Mouse (Mus musculus) frontal cortex, postnatal 25 days (tissue): Measurements from ENCODE around the gene Pou5f1.
"Not testable (repeated sequence)": the region's sequence is repeated elsewhere in the genome, so short reads cannot be mapped to it uniquely, and the experiment has no call there.

Source experiments
- DNase-seq, 2 experiments: peaks; one replicate each; pipeline ENCODE4 v3.0.0; 2022; ENCODE audit warnings: low spot score in 2 of 2

The Pou5f1 gene

DNA sequence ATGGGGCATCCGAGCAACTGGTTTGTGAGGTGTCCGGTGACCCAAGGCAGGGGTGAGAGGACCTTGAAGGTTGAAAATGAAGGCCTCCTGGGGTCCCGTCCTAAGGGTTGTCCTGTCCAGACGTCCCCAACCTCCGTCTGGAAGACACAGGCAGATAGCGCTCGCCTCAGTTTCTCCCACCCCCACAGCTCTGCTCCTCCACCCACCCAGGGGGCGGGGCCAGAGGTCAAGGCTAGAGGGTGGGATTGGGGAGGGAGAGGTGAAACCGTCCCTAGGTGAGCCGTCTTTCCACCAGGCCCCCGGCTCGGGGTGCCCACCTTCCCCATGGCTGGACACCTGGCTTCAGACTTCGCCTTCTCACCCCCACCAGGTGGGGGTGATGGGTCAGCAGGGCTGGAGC lies at the start of gene Pou5f1:
Gene Pou5f1 (plus strand): TSS at position 243 of the 400 bp plus-strand sequence.
- DNase-seq, result no peak

DNA sequence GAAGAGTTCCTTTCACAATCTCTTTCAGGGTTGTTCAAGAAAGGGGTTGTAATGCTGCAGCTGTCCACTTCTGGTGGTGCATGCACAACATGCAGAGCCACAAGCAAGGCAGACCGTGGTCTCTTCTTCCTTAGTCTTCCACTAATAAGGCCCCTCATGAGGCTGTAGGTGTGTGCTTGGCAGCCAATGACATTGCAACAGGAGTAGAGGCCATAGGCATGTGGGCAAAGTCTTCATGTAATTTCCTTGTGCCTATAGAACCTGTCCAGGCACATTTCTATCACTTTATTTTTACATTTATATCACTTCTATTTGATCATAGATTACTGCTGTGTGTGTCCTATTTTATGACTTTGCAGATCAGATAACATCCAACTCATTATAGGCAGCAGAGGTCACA lies 47.6 kb upstream of the Pou5f1 start:
- DNase-seq, result not testable (repeated sequence)

DNA sequence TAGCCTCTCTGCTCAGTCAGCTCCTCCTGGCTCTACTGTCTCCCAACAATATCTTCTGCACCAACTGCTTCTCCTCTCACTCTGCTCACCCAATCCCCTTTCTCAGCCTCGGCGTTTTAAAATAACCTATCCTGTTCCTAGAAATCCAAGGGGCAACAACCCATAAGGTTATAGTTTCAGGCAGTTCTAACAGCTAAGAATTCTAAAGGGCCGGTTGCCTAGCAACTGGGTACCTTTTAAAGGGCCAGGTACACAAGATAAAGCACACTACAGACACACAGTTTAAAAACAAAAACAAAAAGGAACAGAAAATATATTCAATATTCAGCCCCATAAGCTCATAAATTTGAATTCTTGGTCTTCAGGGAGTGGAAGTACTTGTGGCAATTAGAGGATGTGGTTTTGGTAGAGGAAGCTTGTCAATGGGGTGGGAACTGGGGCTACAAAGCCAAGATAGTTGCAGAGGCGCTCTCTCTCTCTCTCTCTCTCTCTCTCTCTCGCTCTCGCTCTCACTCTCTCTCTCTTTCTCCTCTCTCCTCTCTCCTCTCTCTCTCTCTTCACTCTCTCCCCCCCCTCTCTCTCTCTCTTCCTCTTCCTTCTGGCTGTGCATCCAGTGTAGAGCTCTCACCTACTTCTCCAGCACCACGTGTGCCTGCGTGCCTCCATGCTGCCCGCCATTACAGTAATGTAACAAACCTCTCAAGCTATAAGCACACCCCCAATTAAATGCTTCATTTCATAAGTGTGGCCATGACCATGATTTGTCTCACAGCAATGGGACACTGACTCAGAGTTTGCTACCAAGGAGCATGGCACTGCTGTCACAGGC lies 45.1 kb upstream of the Pou5f1 start:
- not testable (repeated sequence) for DNase-seq

DNA sequence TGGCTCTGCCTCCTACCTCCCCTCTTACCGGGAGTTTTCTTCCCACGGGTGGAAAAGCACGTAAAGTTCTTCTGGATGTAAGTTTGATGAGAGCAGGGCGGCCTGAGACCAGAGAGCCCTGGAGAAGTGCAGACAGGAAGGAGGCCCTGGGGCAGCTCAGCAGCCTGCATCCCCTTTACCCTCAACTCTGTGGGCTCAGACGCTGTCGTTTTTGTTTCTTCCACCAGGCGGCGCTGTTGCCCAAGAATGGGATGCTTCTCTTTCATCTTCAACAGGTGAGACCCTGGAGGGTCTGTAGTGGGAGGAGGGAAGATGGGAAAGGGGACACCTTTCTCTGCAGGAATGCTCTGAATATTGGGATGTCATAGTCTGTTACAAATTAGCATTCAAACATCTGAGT lies 40.2 kb upstream of the Pou5f1 start:
- not testable (repeated sequence) for DNase-seq

DNA sequence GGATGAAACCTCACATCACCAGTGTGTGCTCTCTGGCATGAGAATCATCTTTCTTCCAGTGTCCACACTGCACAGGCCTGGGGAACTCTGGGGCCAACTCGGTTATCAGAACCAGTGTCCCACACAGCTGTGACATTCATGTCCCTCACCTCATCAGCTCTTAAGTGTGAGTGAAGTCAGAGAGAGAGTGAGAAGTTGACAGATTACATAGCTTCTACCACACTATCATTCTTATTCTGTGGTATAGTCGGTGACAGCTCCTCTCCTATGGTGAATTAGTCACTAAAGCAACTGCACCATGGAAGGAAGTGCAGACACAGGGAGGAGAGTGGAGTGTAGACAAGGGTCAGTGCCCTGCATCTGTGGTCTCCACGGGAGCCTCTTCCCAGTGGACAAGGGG lies 36.9 kb upstream of the Pou5f1 start:
- DNase-seq, result not testable (repeated sequence)

DNA sequence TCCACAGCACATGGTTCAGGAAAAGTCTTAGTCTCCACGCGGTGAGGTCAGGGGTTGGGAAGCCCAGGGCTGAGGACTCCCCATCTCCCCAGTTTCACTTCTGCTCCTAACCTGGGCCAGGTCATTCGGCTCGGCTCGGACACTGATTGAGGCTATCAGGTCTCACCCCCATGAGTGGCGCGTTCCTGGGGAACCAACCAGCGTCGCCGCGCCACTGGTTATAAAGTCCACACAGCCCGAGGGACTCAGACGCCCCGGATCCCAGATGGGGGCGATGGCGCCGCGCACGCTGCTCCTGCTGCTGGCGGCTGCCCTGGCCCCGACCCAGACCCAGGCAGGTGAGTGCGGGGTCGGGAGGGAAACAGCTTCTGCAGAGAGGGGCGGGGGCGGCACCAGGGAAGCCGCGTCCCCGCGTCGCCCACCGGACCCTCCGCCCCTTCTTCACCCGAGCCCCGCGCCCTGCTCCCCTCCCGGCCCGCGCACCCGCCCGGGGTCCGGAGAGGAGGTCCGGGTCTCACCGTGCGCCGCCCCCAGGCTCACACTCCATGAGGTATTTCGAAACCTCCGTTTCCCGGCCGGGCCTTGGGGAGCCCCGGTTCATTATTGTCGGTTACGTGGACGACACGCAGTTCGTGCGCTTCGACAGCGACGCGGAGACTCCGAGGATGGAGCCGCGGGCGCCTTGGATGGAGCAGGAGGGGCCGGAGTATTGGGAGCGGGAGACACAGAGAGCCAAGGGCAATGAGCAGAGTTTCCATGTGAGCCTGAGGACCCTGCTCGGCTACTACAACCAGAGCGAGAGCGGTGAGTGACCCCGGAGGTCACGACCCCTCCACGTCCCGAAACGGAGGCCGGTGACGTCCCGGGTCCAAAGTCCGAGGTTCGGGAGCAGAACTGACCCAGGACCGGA lies 35.7 kb upstream of the Pou5f1 start, which contains the start of gene H2-Q10:
Gene H2-Q10 (plus strand): TSS at position 248 of the 910 bp plus-strand sequence.
- no peak for DNase-seq

DNA sequence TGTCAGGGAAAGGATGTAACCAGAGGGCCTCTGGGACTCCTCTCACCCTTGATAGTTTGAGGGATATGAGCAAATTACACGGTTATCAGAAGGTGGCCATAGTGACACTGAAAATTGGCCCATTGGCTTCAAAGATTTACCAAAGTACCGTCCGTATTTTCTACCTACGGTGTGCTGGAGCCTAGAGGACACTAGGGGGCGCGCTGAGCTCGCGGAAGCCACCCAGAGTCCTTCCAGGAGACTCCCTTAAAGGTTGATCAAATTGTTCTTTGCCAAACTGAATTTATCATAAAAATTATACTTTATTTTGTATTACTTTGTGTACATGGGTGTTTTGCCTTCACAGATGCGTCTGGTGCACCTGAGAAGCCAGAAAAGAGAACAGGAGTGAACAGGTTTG lies 21.8 kb upstream of the Pou5f1 start:
- DNase-seq, result peak; percentile 28 to 48

DNA sequence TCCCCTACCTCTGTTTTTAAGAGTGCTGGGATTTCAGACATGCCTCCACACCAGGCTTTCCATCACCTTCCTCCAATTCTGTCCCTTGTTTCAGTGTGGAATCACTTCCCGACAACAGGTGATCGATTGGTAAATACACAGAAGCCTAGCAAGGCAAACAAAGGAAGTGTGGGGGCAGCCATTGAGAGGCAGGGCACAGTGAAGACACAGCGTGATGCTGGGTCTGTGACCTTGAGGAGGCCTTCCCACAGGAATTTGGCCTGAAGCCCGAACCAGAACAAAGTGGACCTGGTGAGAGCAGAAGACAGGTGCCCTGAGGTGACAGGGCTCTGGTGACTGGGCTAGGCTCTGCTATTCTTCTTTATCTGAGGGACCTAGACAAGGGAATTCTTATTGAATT lies 20.1 kb upstream of the Pou5f1 start:
- no peak for DNase-seq

DNA sequence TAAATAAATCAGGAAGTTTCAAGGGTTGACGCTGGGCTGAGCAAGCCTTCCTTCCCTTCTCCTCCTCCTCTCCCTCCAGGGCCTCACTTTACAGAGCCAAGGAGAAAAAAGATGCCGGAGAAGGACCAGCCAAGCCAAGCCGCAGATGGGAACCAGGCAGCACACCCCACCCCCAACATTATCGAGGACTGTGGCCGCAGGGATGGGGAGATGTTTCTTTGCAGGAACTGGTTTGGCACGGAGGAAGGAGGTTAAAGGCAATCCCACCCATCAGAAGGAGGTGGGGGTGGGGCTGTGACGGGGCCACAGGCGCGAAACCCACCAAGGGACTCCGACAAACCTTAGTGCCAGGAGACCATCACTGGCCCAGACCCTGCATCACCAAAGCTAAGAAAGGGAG lies 19.1 kb upstream of the Pou5f1 start:
- no peak for DNase-seq

DNA sequence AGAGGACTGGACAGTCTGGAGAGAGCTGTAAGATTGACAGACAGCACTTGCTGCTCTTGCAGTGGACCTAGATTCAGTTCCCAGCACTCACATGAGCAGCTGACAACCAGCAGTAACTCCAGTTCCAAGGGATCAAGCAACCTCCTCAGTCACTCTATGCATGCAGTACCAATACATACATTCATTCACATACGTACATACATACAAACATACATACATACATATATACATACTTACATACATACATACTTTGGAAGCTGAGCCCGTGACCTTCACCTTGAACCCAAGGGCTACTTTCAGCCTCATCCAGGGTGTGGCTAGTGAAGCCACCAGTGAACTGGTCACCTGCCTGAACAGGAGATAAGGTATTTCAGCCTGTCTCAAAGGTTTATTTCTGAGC lies 17.8 kb upstream of the Pou5f1 start:
- DNase-seq, result no peak

DNA sequence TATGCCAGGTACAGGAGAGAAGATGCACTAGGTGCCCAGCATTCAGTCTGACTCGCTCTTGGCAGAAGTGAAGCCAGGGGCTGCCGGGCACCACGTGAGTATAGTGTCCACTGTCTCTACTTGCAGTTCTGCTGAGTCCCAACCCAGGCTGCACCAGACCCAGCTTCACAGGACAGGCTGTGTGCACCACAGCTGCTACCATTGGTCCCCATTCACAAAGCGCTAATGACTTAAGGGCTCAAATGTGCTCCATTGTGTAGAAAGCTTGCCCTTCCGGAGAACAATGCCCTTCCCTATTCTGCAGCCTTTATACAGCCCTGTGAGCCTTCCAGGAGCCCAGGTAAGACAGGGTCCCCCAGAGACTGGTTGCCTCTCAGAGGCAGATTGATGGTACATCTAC lies 15.5 kb upstream of the Pou5f1 start:
- no peak for DNase-seq

DNA sequence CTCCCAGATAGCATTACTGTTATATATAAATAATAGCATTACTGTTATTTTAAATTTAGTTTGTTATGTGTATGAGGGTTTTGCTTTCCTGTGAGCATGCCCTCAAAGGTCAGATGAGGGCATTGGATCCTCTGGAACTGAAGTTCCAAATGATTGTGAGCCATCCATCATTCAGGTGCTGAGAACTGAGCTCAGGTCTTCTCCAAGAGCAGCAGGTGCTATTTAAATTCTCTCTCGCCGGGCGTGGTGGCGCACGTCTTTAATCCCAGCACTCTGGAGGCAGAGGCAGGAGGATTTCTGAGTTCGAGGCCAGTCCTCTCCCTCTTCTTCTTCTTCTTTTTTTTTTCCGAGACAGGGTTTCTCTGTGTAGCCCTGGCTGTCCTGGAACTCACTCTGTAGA lies 8.7 kb upstream of the Pou5f1 start:
- no peak for DNase-seq

DNA sequence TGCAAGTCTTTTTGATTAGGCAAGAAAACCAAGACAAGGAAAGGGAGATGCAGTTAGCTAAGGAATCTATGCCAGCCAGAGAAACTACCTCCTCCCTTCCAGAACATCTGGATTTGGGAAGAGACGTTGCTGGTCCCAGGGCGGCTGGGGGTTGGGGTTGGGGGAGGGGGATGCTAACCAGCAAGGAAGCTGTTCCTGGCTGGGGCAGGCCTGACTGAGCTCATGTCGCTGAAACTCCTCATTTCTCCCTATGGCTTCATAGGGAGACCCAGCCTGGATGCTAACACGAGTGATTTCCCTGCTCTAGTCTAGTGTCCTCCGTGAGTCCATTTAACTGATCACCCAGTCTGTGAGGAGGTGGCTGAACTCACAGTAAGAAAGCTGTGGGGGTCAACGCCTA lies 3.6 kb upstream of the Pou5f1 start:
- no peak for DNase-seq

DNA sequence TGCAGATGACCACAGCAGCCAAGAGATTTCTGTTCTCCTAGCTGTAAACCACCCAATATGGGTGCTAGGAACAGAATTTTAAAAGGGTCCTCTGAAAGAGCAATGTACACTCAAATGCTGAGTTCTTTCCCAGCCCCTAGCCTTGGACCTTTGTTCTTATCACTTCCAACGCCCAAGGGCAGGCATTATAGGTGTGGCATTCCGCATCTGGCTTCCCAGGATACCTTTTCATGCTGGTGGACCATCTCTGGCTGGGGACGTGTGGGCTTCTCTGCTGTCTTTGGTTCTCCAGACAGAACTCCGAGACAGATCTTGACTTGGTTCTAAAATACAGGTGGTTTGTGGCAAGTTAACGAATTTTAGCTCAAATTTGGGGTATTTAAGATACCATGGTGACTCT lies 3.1 kb upstream of the Pou5f1 start:
- no peak for DNase-seq

DNA sequence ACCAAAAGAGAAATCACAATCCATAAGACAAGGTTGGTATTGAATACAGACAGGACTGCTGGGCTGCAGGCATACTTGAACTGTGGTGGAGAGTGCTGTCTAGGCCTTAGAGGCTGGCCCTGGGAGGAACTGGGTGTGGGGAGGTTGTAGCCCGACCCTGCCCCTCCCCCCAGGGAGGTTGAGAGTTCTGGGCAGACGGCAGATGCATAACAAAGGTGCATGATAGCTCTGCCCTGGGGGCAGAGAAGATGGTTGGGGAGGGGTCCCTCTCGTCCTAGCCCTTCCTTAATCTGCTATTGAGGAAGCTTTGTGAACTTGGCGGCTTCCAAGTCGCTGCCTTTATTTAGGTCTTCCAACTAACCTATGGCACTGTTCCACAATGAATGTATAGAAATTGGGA lies 2.0 kb upstream of the Pou5f1 start:
- no peak for DNase-seq

DNA sequence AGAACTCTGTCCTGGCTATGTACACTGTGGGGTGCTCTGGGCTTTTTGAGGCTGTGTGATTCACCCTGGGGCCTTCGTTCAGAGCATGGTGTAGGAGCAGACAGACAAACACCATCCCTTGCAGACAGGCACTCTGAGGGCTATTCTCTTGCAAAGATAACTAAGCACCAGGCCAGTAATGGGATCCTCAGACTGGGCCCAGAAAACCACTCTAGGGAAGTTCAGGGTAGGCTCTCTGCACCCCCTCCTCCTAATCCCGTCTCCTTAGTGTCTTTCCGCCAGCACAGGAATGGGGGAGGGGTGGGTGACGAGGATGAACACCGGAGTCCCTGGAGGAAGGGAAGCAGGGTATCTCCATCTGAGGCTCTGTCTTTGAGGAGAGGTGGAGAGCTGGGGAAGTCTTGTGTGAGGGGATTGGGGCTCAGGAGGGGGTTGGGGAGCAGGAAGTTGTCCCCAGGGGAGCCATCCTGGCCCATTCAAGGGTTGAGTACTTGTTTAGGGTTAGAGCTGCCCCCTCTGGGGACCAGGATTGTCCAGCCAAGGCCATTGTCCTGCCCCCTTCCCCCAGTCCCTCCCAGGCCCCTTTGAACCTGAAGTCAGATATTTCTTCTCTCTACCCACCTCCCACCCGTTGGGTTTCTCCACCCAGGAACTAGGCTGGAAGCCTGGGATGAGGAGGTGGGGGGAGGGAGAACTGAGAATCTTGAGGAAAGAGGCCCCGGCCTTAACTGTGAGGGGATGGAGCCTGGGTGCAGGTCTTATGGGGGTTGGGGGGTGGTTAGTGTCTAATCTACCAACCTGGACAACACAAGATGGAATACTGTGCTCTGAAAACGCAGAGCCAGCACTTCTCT lies 963 bp upstream of the Pou5f1 start:
- no peak for DNase-seq

DNA sequence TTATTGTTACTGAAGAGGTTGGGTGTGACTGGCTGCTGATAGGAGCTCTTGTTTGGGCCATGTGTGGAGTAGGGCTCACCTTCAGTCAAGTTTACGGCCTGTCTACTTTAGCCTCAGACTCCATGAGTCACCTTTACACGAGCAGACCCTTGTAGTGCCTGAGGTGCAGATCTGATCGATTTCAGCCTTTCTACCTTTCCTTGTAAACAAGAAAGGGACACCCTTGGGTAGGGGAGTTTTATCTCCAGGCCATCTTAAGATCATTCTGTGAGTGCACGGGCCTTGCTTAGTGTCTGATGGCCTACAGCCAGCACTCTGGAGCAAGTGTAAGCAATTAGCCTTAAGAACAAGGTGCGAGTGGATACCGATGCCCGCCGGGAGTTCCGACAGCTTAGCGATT lies 1.1 kb downstream of the Pou5f1 start:
- DNase-seq, result no peak

DNA sequence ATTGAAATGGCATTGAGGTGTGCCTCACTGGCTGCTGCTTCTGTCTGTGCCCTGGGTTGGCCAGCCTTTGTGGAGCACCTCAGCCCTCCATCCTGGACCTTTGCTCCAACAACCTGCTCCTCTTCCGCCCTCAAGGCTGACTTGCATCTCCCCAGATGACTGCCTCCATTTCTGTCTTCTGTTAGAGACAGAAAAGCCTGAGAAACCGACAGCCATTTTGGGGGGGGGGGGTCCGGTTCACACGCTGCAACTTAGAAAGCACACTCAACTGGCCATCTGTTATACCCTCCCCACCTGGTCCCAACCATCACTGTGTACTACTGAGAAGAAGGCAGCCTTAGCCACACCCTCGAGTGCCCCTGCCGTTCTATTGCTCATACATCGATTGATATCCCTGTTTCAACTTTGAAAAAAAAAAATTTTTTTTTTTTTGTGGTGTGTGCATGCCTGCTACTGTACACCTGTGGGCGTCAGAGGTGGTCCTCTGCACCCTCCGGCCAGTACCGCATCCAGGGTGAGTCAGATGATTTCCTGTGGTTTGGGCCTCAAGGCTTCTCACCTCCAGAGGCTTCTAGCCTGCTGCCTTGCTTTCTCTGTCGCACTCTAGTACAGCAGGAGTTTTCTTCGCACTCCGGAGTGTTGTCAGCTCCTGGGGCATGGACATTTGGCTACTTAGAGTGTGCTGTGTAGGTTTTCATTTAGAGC lies 1.9 kb downstream of the Pou5f1 start:
- DNase-seq, result no peak

DNA sequence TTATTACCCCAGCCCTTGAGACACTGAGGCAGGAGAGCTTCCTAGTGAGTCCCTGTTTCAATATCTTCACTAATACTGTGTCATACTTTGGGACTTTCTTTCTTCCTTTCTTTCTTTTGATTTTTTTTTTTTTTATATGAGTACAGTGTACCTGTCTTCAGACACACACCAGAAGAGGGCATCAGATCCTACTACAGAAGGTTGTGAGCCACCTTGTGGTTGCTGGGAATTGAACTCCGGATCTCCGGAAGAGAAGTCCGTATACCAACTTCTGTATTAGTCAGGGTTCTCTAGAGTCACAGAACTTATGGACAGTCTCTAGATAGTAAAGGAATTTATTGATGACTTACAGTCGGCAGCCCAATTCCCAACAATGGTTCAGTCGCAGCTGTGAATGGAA lies 2.5 kb downstream of the Pou5f1 start:
- DNase-seq, result not testable (repeated sequence)

DNA sequence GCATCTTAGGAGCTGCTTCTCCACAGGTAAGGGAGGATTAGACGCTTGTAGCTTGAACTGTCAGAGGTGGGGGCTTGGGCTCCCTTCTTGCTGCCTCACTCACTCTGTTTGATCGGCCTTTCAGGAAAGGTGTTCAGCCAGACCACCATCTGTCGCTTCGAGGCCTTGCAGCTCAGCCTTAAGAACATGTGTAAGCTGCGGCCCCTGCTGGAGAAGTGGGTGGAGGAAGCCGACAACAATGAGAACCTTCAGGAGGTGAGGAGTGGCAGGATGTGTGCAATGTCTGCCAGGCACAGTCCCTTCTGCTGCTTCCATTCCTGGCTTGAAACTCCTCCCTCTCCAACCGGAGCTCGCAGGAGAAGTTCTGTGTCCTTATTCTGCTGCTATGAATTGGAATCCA lies 3.5 kb downstream of the Pou5f1 start:
- no peak for DNase-seq

DNA sequence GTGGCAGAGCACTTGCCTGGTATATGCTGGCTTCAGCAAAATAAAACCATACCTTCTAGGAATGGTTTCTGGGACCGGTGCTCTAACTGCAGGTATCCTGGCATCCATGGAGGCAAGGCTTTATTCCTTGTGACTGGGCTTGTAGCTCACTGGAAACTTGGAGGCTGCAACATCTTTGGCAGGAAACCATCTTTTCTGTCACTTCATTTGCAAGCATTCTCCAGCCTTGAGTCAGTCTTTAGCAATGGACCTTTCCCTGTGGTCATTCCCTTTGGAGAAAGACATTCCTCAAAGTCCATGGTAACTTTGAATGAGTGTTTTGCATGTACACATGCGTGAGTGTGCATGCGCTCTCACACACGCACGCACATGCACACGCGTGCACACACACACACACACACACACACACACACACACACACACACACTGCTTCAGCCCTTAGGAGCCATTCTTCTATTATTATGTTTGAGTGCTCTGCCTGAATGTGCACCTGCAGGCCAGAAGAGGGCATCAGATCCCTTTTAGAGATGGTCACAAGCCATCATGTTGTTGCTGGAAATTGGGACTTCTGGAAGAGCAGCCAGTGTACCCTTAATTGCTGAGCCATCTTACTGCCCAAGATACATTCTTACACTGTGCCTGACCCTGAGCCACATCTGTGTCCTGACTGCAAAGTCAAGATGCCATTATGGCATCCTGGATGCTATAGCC lies 7.3 kb downstream of the Pou5f1 start:
- DNase-seq, result no peak
